Comparison of ENCODE assay signal across 20 mouse cellular contexts in genomic region chr5:31949389-31949788, GRCm38 (mm10).
DNase-seq lines count a peak whose midpoint lies in the region; ATAC-seq lines count a peak whose summit lies in the region.
"Had no signal": no experiment of that assay in that cellular context is flagged by ENCODE, and none has a peak within 500 bp of the region (broad histone marks: within the 10 kb centered on the region; RNA-seq: fewer than 3 reads in every experiment).

No protein-coding gene starts in this region.

- H3K9ac ChIP-seq in forebrain, embryonic 15.5 days (replicated peaks): no peak overlapping the region
- H3K9ac ChIP-seq: embryonic facial prominence, embryonic 13.5 days; liver, embryonic 15.5 days; neural tube, embryonic 13.5 days had no signal

- H3K9me3 ChIP-seq in forebrain, embryonic 15.5 days: no peaks in the 10 kb centered on the region
- H3K9me3 ChIP-seq: embryonic facial prominence, embryonic 13.5 days; hindbrain, embryonic 10.5 days; liver, embryonic 15.5 days; neural tube, embryonic 13.5 days had no signal

- H3K27me3 ChIP-seq in forebrain, embryonic 15.5 days: no peaks in the 10 kb centered on the region
- H3K27me3 ChIP-seq: embryonic facial prominence, embryonic 13.5 days; liver, embryonic 15.5 days; neural tube, embryonic 13.5 days; Patski had no signal

- H3K4me3 ChIP-seq in forebrain, embryonic 15.5 days: no peak overlapping the region
- H3K4me3 ChIP-seq: embryonic facial prominence, embryonic 13.5 days; hindbrain, embryonic 10.5 days; liver, embryonic 15.5 days; neural tube, embryonic 13.5 days had no signal

- no peak overlapping the region for H3K27ac ChIP-seq in forebrain, embryonic 15.5 days (replicated peaks)
- H3K27ac ChIP-seq: embryonic facial prominence, embryonic 13.5 days; hindbrain, embryonic 10.5 days; liver, embryonic 15.5 days; neural tube, embryonic 13.5 days had no signal

- H3K36me3 ChIP-seq in forebrain, embryonic 15.5 days: no peaks in the 10 kb centered on the region
- H3K36me3 ChIP-seq: embryonic facial prominence, embryonic 13.5 days; hindbrain, embryonic 10.5 days; liver, embryonic 15.5 days; neural tube, embryonic 13.5 days had no signal

- peak; percentile 47 for DNase-seq in layer of hippocampus, adult 11-12 months (ENCODE audit: low spot score)
- no peak for DNase-seq in layer of hippocampus, postnatal 10 days (ENCODE audit: low spot score in 2 of 2)
- DNase-seq in right cerebral cortex, adult 2 months (ENCODE audit: low spot score in 2 of 2): peak; percentile 10 to 25
- DNase-seq in right cerebral cortex, postnatal 36 days (ENCODE audit: low spot score in 2 of 2): no peak
- peak; percentile 51 to 58 for DNase-seq in layer of hippocampus, adult 8-10 months (ENCODE audit: low spot score in 2 of 2)
- no peak for DNase-seq in adrenal gland, postnatal 36 days
- DNase-seq: adrenal gland, postnatal 14 days; cerebellum, adult 2 months; heart, adult 18-20 months; left cerebral cortex, postnatal 4 days; lung, postnatal 14 days; right cerebral cortex, postnatal 14 days had no signal

- ATAC-seq in forebrain, embryonic 15.5 days (replicated peaks): no peak
- ATAC-seq: activated CD4-positive, CD25-positive, alpha-beta regulatory T cell, adult 4 months; inflammation-experienced regulatory T-cells, adult 6 months; Patski had no signal

- no peaks in the 10 kb centered on the region for H3K4me1 ChIP-seq in forebrain, embryonic 15.5 days
- H3K4me1 ChIP-seq: hindbrain, embryonic 10.5 days; liver, embryonic 15.5 days; neural tube, embryonic 13.5 days had no signal

- 84% methylated on average over 8 of the region's 8 CpGs for WGBS in forebrain, embryonic 15.5 days

- no peak overlapping the region for H3K4me2 ChIP-seq in forebrain, embryonic 15.5 days (replicated peaks)
- H3K4me2 ChIP-seq: embryonic facial prominence, embryonic 13.5 days; liver, embryonic 15.5 days; neural tube, embryonic 13.5 days had no signal

Comparison
In these comparisons a context has a peak if more than half of its experiments do, and no peak if none do; other contexts are left out.
1. DNase-seq: peak in layer of hippocampus, adult 11-12 months (single experiment), right cerebral cortex, adult 2 months (2 of 2) and layer of hippocampus, adult 8-10 months (2 of 2); none in layer of hippocampus, postnatal 10 days (0 of 2), right cerebral cortex, postnatal 36 days (0 of 2) and adrenal gland, postnatal 36 days (0 of 2).